Mouse (Mus musculus): Measurements from ENCODE around the gene 2210016L21Rik. TPM values are rescaled to one million over a fixed set of nuclear protein-coding genes. Genes with fewer than 3 reads are reported as not detected.

Gene 2210016L21Rik
- polyA plus RNA-seq, 1 experiment = 20.6 TPM

GRCm38 (mm10) chr5:114948891-114949290 lies 6.9 kb downstream of the 2210016L21Rik start:
- Histone ChIP-seq H3K27me3 (ENCODE audit: control insufficient read depth, insufficient read depth, insufficient read length) (no peaks in the 10 kb centered on the region), H3K79me2 (ENCODE audit: control insufficient read depth, insufficient read depth) (peaks cover 3% of the 10 kb centered on the region), H3K36me3 (ENCODE audit: control insufficient read depth, insufficient read depth) (peaks cover 12% of the 10 kb centered on the region), H3ac (ENCODE audit: control insufficient read depth, insufficient read length, low read depth) (no peak overlapping the region), H3K4me3 (ENCODE audit: insufficient read depth, poor library complexity, severe bottlenecking) (no peak overlapping the region), H3K79me3 (ENCODE audit: low read depth) (no peaks in the 10 kb centered on the region)
- TF ChIP-seq CTCF (IDR thresholded peaks at IDR 0.05; ENCODE audit: control insufficient read depth, insufficient read depth, insufficient read length) (no peak), MAX (IDR thresholded peaks at IDR 0.05) (no peak), CEBPB (IDR thresholded peaks at IDR 0.05; ENCODE audit: low read depth) (no peak), USF1 (IDR thresholded peaks at IDR 0.05; ENCODE audit: low read depth) (no peak), MYOG (IDR thresholded peaks at IDR 0.05; ENCODE audit: control insufficient read depth, extremely low read depth, insufficient read length) (no peak), MYOD1 (IDR thresholded peaks at IDR 0.05; ENCODE audit: control insufficient read depth, insufficient read length, low read depth) (no peak), FOSL1 (IDR thresholded peaks at IDR 0.05; ENCODE audit: insufficient read depth, low read length, poor library complexity, severe bottlenecking) (no peak)

GRCm38 (mm10) chr5:114949316-114949715 lies 7.4 kb downstream of the 2210016L21Rik start:
- Histone ChIP-seq H3K79me3 (ENCODE audit: low read depth) (no peaks in the 10 kb centered on the region), H3K36me3 (ENCODE audit: control insufficient read depth, insufficient read depth) (peaks cover 12% of the 10 kb centered on the region)
- TF ChIP-seq MAX (IDR thresholded peaks at IDR 0.05) (no peak), MYOG (IDR thresholded peaks at IDR 0.05; ENCODE audit: control insufficient read depth, extremely low read depth, insufficient read length) (no peak), MYOD1 (IDR thresholded peaks at IDR 0.05; ENCODE audit: control insufficient read depth, insufficient read length, low read depth) (no peak), CTCF (IDR thresholded peaks at IDR 0.05; ENCODE audit: control insufficient read depth, insufficient read depth, insufficient read length) (no peak)

GRCm38 (mm10) chr5:114949812-114950211 lies 7.9 kb downstream of the 2210016L21Rik start:
- peaks cover 12% of the 10 kb centered on the region for H3K36me3 ChIP-seq (ENCODE audit: control insufficient read depth, insufficient read depth)
- H3K79me3 ChIP-seq (ENCODE audit: low read depth) = no peaks in the 10 kb centered on the region
- H3ac ChIP-seq (ENCODE audit: control insufficient read depth, insufficient read length, low read depth) = no peak overlapping the region
- no peaks in the 10 kb centered on the region for H3K27me3 ChIP-seq (ENCODE audit: control insufficient read depth, insufficient read depth, insufficient read length)
- no peaks in the 10 kb centered on the region for H3K79me2 ChIP-seq (ENCODE audit: control insufficient read depth, insufficient read depth)
- TF ChIP-seq MYOD1 (IDR thresholded peaks at IDR 0.05; ENCODE audit: control insufficient read depth, insufficient read length, low read depth) (no peak), CTCF (IDR thresholded peaks at IDR 0.05; ENCODE audit: control insufficient read depth, insufficient read depth, insufficient read length) (no peak), MYOG (IDR thresholded peaks at IDR 0.05; ENCODE audit: control insufficient read depth, extremely low read depth, insufficient read length) (no peak), CEBPB (IDR thresholded peaks at IDR 0.05; ENCODE audit: low read depth) (no peak), USF1 (IDR thresholded peaks at IDR 0.05; ENCODE audit: low read depth) (no peak), FOSL1 (IDR thresholded peaks at IDR 0.05; ENCODE audit: insufficient read depth, low read length, poor library complexity, severe bottlenecking) (no peak), MAX (IDR thresholded peaks at IDR 0.05) (no peak)
- H3K4me3 ChIP-seq (ENCODE audit: insufficient read depth, poor library complexity, severe bottlenecking) = no peak overlapping the region

More at GRCm38 (mm10) chr5:114949316-114949715, 7.4 kb downstream of the 2210016L21Rik start:
- no peaks in the 10 kb centered on the region for H3K79me2 ChIP-seq (ENCODE audit: control insufficient read depth, insufficient read depth)
- H3K4me3 ChIP-seq (ENCODE audit: insufficient read depth, poor library complexity, severe bottlenecking) = no peak overlapping the region
- H3K27me3 ChIP-seq (ENCODE audit: control insufficient read depth, insufficient read depth, insufficient read length) = no peaks in the 10 kb centered on the region
- no peak overlapping the region for H3ac ChIP-seq (ENCODE audit: control insufficient read depth, insufficient read length, low read depth)

- H3K36me3 ChIP-seq (ENCODE audit: control insufficient read depth, insufficient read depth) = peaks cover 12% of the 10 kb centered on the region
- no peak overlapping the region for H3ac ChIP-seq (ENCODE audit: control insufficient read depth, insufficient read length, low read depth)
- no peaks in the 10 kb centered on the region for H3K79me3 ChIP-seq (ENCODE audit: low read depth)
- no peak for TF ChIP-seq FOSL1 (IDR thresholded peaks at IDR 0.05; ENCODE audit: insufficient read depth, low read length, poor library complexity, severe bottlenecking)
- no peak for TF ChIP-seq MYOD1 (IDR thresholded peaks at IDR 0.05; ENCODE audit: control insufficient read depth, insufficient read length, low read depth)
- no peak for TF ChIP-seq MAX (IDR thresholded peaks at IDR 0.05)
- no peak for TF ChIP-seq CTCF (IDR thresholded peaks at IDR 0.05; ENCODE audit: control insufficient read depth, insufficient read depth, insufficient read length)
- no peak for TF ChIP-seq CEBPB (IDR thresholded peaks at IDR 0.05; ENCODE audit: low read depth)
- no peak for TF ChIP-seq USF1 (IDR thresholded peaks at IDR 0.05; ENCODE audit: low read depth)
- no peak for TF ChIP-seq MYOG (IDR thresholded peaks at IDR 0.05; ENCODE audit: control insufficient read depth, extremely low read depth, insufficient read length)
- no peaks in the 10 kb centered on the region for H3K27me3 ChIP-seq (ENCODE audit: control insufficient read depth, insufficient read depth, insufficient read length)
- no peaks in the 10 kb centered on the region for H3K79me2 ChIP-seq (ENCODE audit: control insufficient read depth, insufficient read depth)
- H3K4me3 ChIP-seq (ENCODE audit: insufficient read depth, poor library complexity, severe bottlenecking) = no peak overlapping the region
These were observed 8.7 kb downstream of the 2210016L21Rik start for GRCm38 (mm10) chr5:114950669-114951068.

- no peak overlapping the region for H3ac ChIP-seq (ENCODE audit: control insufficient read depth, insufficient read length, low read depth)
- H3K79me3 ChIP-seq (ENCODE audit: low read depth) = no peaks in the 10 kb centered on the region
- peaks cover 12% of the 10 kb centered on the region for H3K36me3 ChIP-seq (ENCODE audit: control insufficient read depth, insufficient read depth)
- H3K79me2 ChIP-seq (ENCODE audit: control insufficient read depth, insufficient read depth) = no peaks in the 10 kb centered on the region
- no peak for TF ChIP-seq FOSL1 (IDR thresholded peaks at IDR 0.05; ENCODE audit: insufficient read depth, low read length, poor library complexity, severe bottlenecking)
- no peak for TF ChIP-seq MAX (IDR thresholded peaks at IDR 0.05)
- TF ChIP-seq MYOD1 (IDR thresholded peaks at IDR 0.05; ENCODE audit: control insufficient read depth, insufficient read length, low read depth) = no peak
- no peak for TF ChIP-seq CEBPB (IDR thresholded peaks at IDR 0.05; ENCODE audit: low read depth)
- TF ChIP-seq MYOG (IDR thresholded peaks at IDR 0.05; ENCODE audit: control insufficient read depth, extremely low read depth, insufficient read length) = no peak
- TF ChIP-seq CTCF (IDR thresholded peaks at IDR 0.05; ENCODE audit: control insufficient read depth, insufficient read depth, insufficient read length) = no peak
- no peak for TF ChIP-seq USF1 (IDR thresholded peaks at IDR 0.05; ENCODE audit: low read depth)
- H3K4me3 ChIP-seq (ENCODE audit: insufficient read depth, poor library complexity, severe bottlenecking) = no peak overlapping the region
- no peaks in the 10 kb centered on the region for H3K27me3 ChIP-seq (ENCODE audit: control insufficient read depth, insufficient read depth, insufficient read length)
These were observed 9.4 kb downstream of the 2210016L21Rik start for GRCm38 (mm10) chr5:114951279-114951880.

Measured in C2C12 (cell line).